Mouse (Mus musculus): Measurements from ENCODE around the gene Kbtbd7.
"Not testable (repeated sequence)": the region's sequence is repeated elsewhere in the genome, so short reads cannot be mapped to it uniquely, and the experiment has no call there.

The Kbtbd7 gene

GRCm38 (mm10) chr14:79451681-79452590 lies 25.6 kb downstream of the Kbtbd7 start, which contains the start of gene Kbtbd6:
Gene Kbtbd6 (plus strand): TSS chr14:79451835.
- DNase-seq (ENCODE audit: low spot score): peak; percentile 79

DNA sequence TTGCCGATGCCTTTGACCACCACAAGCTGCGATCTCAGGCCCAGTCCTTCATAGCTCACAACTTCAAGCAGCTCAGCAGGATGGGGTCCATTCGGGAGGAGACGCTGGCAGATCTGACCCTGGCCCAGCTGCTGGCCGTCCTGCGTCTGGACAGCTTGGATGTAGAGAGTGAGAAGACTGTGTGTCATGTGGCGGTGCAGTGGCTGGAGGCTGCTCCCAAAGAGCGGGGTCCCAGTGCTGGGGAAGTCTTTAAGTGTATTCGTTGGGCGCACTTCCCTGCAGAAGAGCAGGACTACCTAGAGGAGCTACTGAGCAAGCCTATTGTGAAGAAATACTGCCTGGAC lies 26.3 kb downstream of the Kbtbd7 start:
- not testable (repeated sequence) for DNase-seq (ENCODE audit: low spot score)

- DNase-seq (ENCODE audit: low spot score): no peak
These were observed 34.1 kb downstream of the Kbtbd7 start for GRCm38 (mm10) chr14:79460401-79460800.

- no peak for DNase-seq (ENCODE audit: low spot score)
These were observed 34.7 kb downstream of the Kbtbd7 start for GRCm38 (mm10) chr14:79460988-79461387.

GRCm38 (mm10) chr14:79465623-79466022 lies 39.3 kb downstream of the Kbtbd7 start:
- no peak for DNase-seq (ENCODE audit: low spot score)

DNA sequence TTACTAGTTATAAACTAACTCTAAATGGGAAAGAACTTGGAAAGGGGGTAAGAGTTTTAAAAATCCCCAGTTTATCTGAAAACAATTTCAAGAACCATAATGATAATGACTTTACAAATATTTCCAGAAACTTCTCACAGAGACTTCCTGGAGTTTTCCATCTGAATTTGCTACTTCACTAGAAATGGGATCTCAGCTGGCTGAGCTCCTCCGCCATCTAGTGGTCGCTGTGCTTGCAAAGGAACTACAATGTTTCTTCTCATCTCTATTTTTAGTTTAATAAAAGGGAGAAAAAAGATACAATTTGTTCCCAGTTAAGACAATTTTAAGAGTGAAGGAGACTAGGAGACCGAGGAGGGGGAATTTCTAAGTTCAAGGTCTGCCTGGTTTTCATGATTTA lies 41.3 kb downstream of the Kbtbd7 start:
- DNase-seq (ENCODE audit: low spot score): peak; percentile 89

GRCm38 (mm10) chr14:79473384-79473783 lies 47.1 kb downstream of the Kbtbd7 start:
- DNase-seq (ENCODE audit: low spot score): no peak
